Mouse (Mus musculus): ENCODE data around the gene Gm28051. TPM values are rescaled to one million over a fixed set of nuclear protein-coding genes. Genes with fewer than 3 reads are reported as not detected.

The Gm28051 gene
- polyA plus RNA-seq, 1 experiment from 2014 or later, result not detected

MicroRNAs within 50 kb of the gene (microRNA counts, 519-probe panel; counts per million panel counts)
- 19.3 counts per million for microRNA mmu-miR-1936

Small RNAs within 50 kb of the gene (microRNA-seq; reads per million reads assigned to microRNA genes)
- gene Mir1936 (ENCODE audit: borderline number of aligned reads), result not detected

Other genes starting within 250 kb of the Gm28051 start
- gene Chga, start 202.8 kb downstream of the Gm28051 start, polyA plus RNA-seq (2014; fragmentation: Nextera tagmentation; extraction: Ambion mirVana), result 18.6 and 22.2 TPM in 2 replicates
- gene Itpk1, start 52.8 kb downstream of the Gm28051 start, polyA plus RNA-seq (2014; fragmentation: Nextera tagmentation; extraction: Ambion mirVana), result 9.6 and 10.9 TPM in 2 replicates
- gene Moap1, start 14.1 kb downstream of the Gm28051 start, polyA plus RNA-seq (2014; fragmentation: Nextera tagmentation; extraction: Ambion mirVana), result 17.8 and 23.9 TPM in 2 replicates
- 9.8 and 10.6 TPM in 2 replicates for gene Tmem251, start 14.0 kb downstream of the Gm28051 start, polyA plus RNA-seq (2014; fragmentation: Nextera tagmentation; extraction: Ambion mirVana)
- 16.2 and 17.6 TPM in 2 replicates for gene Gon7, start within 50 bp of the Gm28051 start, polyA plus RNA-seq (2014; fragmentation: Nextera tagmentation; extraction: Ambion mirVana)
- gene Ubr7, start 202 bp upstream of the Gm28051 start, polyA plus RNA-seq (2014; fragmentation: Nextera tagmentation; extraction: Ambion mirVana), result 45.8 and 50.1 TPM in 2 replicates
- 22.2 and 22.8 TPM in 2 replicates for gene Gm20604, start 907 bp upstream of the Gm28051 start, polyA plus RNA-seq (2014; fragmentation: Nextera tagmentation; extraction: Ambion mirVana)
- gene Btbd7, start 120.7 kb upstream of the Gm28051 start, polyA plus RNA-seq (2014; fragmentation: Nextera tagmentation; extraction: Ambion mirVana), result 20.1 and 20.3 TPM in 2 replicates
- not detected in 2 replicates for gene Cox8c, start 141.6 kb upstream of the Gm28051 start, polyA plus RNA-seq (2014; fragmentation: Nextera tagmentation; extraction: Ambion mirVana)
- gene Unc79, start 191.1 kb upstream of the Gm28051 start, polyA plus RNA-seq (2014; fragmentation: Nextera tagmentation; extraction: Ambion mirVana), result 0.54 and 0.62 TPM in 2 replicates

Data from embryonic facial prominence, embryonic 14.5 days (tissue).